Mouse (Mus musculus) CH12.LX (cell line): ENCODE data around the gene Ttc7b. TPM values are rescaled to one million over a fixed set of nuclear protein-coding genes. Genes with fewer than 3 reads are reported as not detected.

Experiments used
- DNase-seq: peaks from one replicate; pipeline ENCODE4 v3.0.0-alpha.2; 2013; ENCODE audit errors: extremely low read depth
- H3K27ac ChIP-seq: 2 replicates; pipeline ENCODE4 v1.5.1; 2012; ENCODE audit warnings: low read depth, mild to moderate bottlenecking, control low read depth, moderate library complexity; ENCODE audit not compliant: insufficient read depth
- H3K27me3 ChIP-seq: replicated peaks from 2 replicates; pipeline ENCODE3; 2012; ENCODE audit warnings: inconsistent platforms
- H3K36me3 ChIP-seq, 2 experiments: replicated peaks in 1 of 2; 2 replicates each; pipeline versions ENCODE3 to v1.6.1; 2012; ENCODE audit warnings: inconsistent platforms in 1 of 2, low read length in 1 of 2, mild to moderate bottlenecking in 1 of 2, mixed read lengths in 1 of 2, moderate library complexity in 1 of 2; ENCODE audit not compliant: control insufficient read depth in 1 of 2, insufficient read depth in 1 of 2
- H3K4me1 ChIP-seq, 2 experiments: 2 replicates each; pipeline ENCODE4 v1.6.1; 2012; ENCODE audit warnings: inconsistent platforms in 1 of 2, moderate library complexity in 1 of 2; ENCODE audit not compliant: insufficient read depth in 2 of 2, control insufficient read depth in 1 of 2
- H3K4me2 ChIP-seq: 2 replicates; pipeline ENCODE4 v1.6.1; 2012; ENCODE audit warnings: low read depth, mild to moderate bottlenecking, control low read depth; ENCODE audit not compliant: poor library complexity, insufficient read depth, severe bottlenecking
- H3K4me3 ChIP-seq, 3 experiments: fragments of 150-350 bp in 1 of 3; sonication (generic) in 1 of 3; replicated peaks in 1 of 3; 2 replicates each; pipeline versions ENCODE3 to v1.5.1; 2011 to 2012; ENCODE audit warnings: low read depth in 2 of 3, low read length in 2 of 3, mild to moderate bottlenecking in 2 of 3, moderate library complexity in 2 of 3, control low read depth in 1 of 3, improper control_type of control experiment in 1 of 3, inconsistent platforms in 1 of 3, mixed read lengths in 1 of 3; ENCODE audit not compliant: poor library complexity in 1 of 3
- H3K79me2 ChIP-seq: replicated peaks from 2 replicates; pipeline ENCODE4 v1.6.1; 2012; ENCODE audit warnings: mild to moderate bottlenecking, moderate library complexity; ENCODE audit not compliant: control insufficient read depth, poor library complexity, insufficient read depth, severe bottlenecking; ENCODE audit errors: extremely low read depth
- H3K9ac ChIP-seq: 2 replicates; pipeline ENCODE4 v1.6.1; 2012; ENCODE audit warnings: low read depth, mild to moderate bottlenecking, control low read depth, moderate library complexity; ENCODE audit not compliant: insufficient read depth
- H3K9me3 ChIP-seq: replicated peaks from 2 replicates; pipeline ENCODE3; 2012; ENCODE audit warnings: low read length, inconsistent platforms, mixed read lengths
- CHD1 ChIP-seq: IDR thresholded peaks from 2 replicates; pipeline ENCODE4 v1.6.1; 2012; ENCODE audit warnings: low read depth, low read length, improper control_type of control experiment, inconsistent platforms
- CHD2 ChIP-seq: IDR thresholded peaks from 2 replicates; pipeline ENCODE4 v1.6.1; 2011; ENCODE audit warnings: low read length, improper control_type of control experiment
- CTCF ChIP-seq, 2 experiments: IDR thresholded peaks in 1 of 2; conservative IDR thresholded peaks in 1 of 2; 2 replicates each; pipeline ENCODE4 v1.5.1; 2011 to 2012; ENCODE audit warnings: low read depth in 2 of 2, low read length in 2 of 2, improper control_type of control experiment in 1 of 2, inconsistent platforms in 1 of 2, mild to moderate bottlenecking in 1 of 2, moderate library complexity in 1 of 2
- E2F4 ChIP-seq: IDR thresholded peaks from 2 replicates; pipeline ENCODE4 v1.6.1; 2011; ENCODE audit warnings: low read depth, low read length, improper control_type of control experiment; ENCODE audit not compliant: insufficient replicate concordance
- ELF1 ChIP-seq: IDR thresholded peaks from 2 replicates; pipeline ENCODE4 v1.6.1; 2014; ENCODE audit warnings: low read depth, mild to moderate bottlenecking, inconsistent platforms, low read length, improper control_type of control experiment
- EP300 ChIP-seq: IDR thresholded peaks from 2 replicates; pipeline ENCODE4 v1.6.1; 2011; ENCODE audit warnings: low read length, improper control_type of control experiment
- ETS1 ChIP-seq: conservative IDR thresholded peaks from 2 replicates; pipeline ENCODE4 v1.6.1; 2012; ENCODE audit warnings: low read depth, mild to moderate bottlenecking, inconsistent platforms, low read length, improper control_type of control experiment, moderate library complexity
- IRF4 ChIP-seq: IDR thresholded peaks from 2 replicates; pipeline ENCODE4 v1.6.1; 2014; ENCODE audit warnings: low read depth, mild to moderate bottlenecking, inconsistent platforms, low read length, improper control_type of control experiment
- KAT2A ChIP-seq: IDR thresholded peaks from 2 replicates; pipeline ENCODE4 v1.6.1; 2012; ENCODE audit warnings: low read length, improper control_type of control experiment, inconsistent platforms; ENCODE audit not compliant: insufficient replicate concordance
- MAZ ChIP-seq: IDR thresholded peaks from 2 replicates; pipeline ENCODE4 v1.6.1; 2012; ENCODE audit warnings: low read depth, mild to moderate bottlenecking, inconsistent platforms, low read length, improper control_type of control experiment, moderate library complexity
- MEF2A ChIP-seq: IDR thresholded peaks from 2 replicates; pipeline ENCODE4 v1.6.1; 2014; ENCODE audit warnings: low read depth, mild to moderate bottlenecking, inconsistent platforms, low read length, improper control_type of control experiment, borderline replicate concordance
- MXI1 ChIP-seq: IDR thresholded peaks from 2 replicates; pipeline ENCODE4 v1.6.1; 2011; ENCODE audit warnings: mild to moderate bottlenecking, low read depth, low read length, improper control_type of control experiment
- NRF1 ChIP-seq: IDR thresholded peaks from 2 replicates; pipeline ENCODE4 v1.6.1; 2014; ENCODE audit warnings: low read depth, mild to moderate bottlenecking, inconsistent platforms, low read length, improper control_type of control experiment, moderate library complexity
- POLR2A ChIP-seq: IDR thresholded peaks from 2 replicates; pipeline ENCODE4 v1.6.1; 2011; ENCODE audit warnings: low read depth, mild to moderate bottlenecking, improper control_type of control experiment, low read length
- POLR2AphosphoS2 ChIP-seq: IDR thresholded peaks from 2 replicates; pipeline ENCODE4 v1.6.1; 2011; ENCODE audit warnings: low read depth, low read length, improper control_type of control experiment
- SIN3A ChIP-seq: IDR thresholded peaks from 2 replicates; pipeline ENCODE4 v1.6.1; 2012; ENCODE audit warnings: low read length, improper control_type of control experiment, inconsistent platforms
- SMC3 ChIP-seq: IDR thresholded peaks from 2 replicates; pipeline ENCODE4 v1.6.1; 2011; ENCODE audit warnings: low read depth, low read length, improper control_type of control experiment
- TBP ChIP-seq: conservative IDR thresholded peaks from 2 replicates; pipeline ENCODE4 v1.6.1; 2011; ENCODE audit warnings: low read depth, low read length, improper control_type of control experiment
- UBTF ChIP-seq: IDR thresholded peaks from 2 replicates; pipeline ENCODE4 v1.6.1; 2012; ENCODE audit warnings: low read depth, mild to moderate bottlenecking, inconsistent platforms, low read length, improper control_type of control experiment, moderate library complexity
- USF1 ChIP-seq: IDR thresholded peaks from 2 replicates; pipeline ENCODE4 v1.6.1; 2014; ENCODE audit warnings: low read depth, mild to moderate bottlenecking, inconsistent platforms, low read length, improper control_type of control experiment
- USF2 ChIP-seq: conservative IDR thresholded peaks from 2 replicates; pipeline ENCODE4 v1.6.1; 2011; ENCODE audit warnings: low read depth, low read length, improper control_type of control experiment
- ZKSCAN1 ChIP-seq: IDR thresholded peaks from 2 replicates; pipeline ENCODE4 v1.6.1; 2012; ENCODE audit warnings: low read depth, inconsistent platforms, low read length, improper control_type of control experiment, borderline replicate concordance
- ZNF384 ChIP-seq: IDR thresholded peaks from 2 replicates; pipeline ENCODE4 v1.6.1; 2012; ENCODE audit warnings: low read depth, low read length, improper control_type of control experiment, inconsistent platforms
- dilution Hi-C: fragments of 300-500 bp; cut with MboI; formaldehyde crosslinking; loops from 2 replicates; pipeline ENCODE4 v1.14.3; 2020; ENCODE audit warnings: low sequenced_read_pairs; ENCODE audit not compliant: extremely low pct_unique_long_range_greater_than_20kb, extremely low pct_ligation_motif_present
- in situ Hi-C: fragments of 300-500 bp; cut with MboI; formaldehyde crosslinking; loops from 3 replicates; pipeline ENCODE4 v1.14.3; 2019; ENCODE audit warnings: low sequenced_read_pairs, low pct_ligation_motif_present, low pct_unique_long_range_greater_than_20kb, mixed read lengths
- polyA plus RNA-seq: library from polyadenylated mRNA; unstranded; fragments of >175 nt; gene quantifications from 2 replicates; pipeline ENCODE4 v1.2.1, GENCODE M21; 2012; ENCODE audit warnings: low read depth; ENCODE audit not compliant: insufficient read length
- total RNA-seq, 2 experiments: library from RNA; depleted of rRNA; stranded (reverse); fragments of 300-350 nt in 1 of 2; fragments of >200 nt in 1 of 2; gene quantifications; 2 replicates each; pipeline ENCODE4 v1.2.3; 2012 to 2014

The Ttc7b gene
- total and polyA plus RNA-seq, 3 experiments, result 7.8 to 18.3 (median 12.7) TPM

DNA sequence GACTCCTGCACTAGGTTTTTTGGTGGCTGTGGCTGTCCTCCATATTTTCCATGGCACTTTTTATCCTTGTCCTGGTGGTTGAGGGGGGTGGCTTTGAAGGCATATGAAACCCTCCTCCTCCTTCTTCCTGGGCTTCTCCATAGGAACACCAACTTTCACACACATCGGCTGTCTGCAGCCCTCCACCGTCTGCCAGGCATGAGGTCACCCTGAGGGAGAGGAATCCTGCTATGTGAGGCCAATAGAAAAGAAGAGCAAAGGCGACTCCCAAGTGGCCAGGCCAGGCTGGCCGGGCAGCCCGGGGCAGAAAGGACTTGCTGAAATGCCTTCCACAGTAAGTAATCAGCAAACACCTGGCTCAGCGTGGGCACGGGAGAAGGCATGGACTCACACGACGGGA, 8.0 kb downstream of the Ttc7b start:
- in situ Hi-C loops (no loop called here), dilution Hi-C loops (no loop called here)
- Histone ChIP-seq H3K4me3 (no peak overlapping the region), H3K9ac (no peak overlapping the region), H3K4me1 (no peaks in the 10 kb centered on the region), H3K27ac (no peak overlapping the region), H3K4me2 (no peak overlapping the region)
- no peak for DNase-seq
- TF ChIP-seq ZNF384, result no peak
- no peak for TF ChIP-seq CHD2
- no peak for TF ChIP-seq ELF1
- no peak for TF ChIP-seq E2F4
- TF ChIP-seq UBTF, result no peak
- TF ChIP-seq EP300, result no peak
- TF ChIP-seq NRF1, result no peak
- no peak for TF ChIP-seq USF2
- TF ChIP-seq MEF2A, result no peak
- no peak for TF ChIP-seq USF1
- TF ChIP-seq TBP, result no peak
- TF ChIP-seq MAZ, result no peak
- TF ChIP-seq, all 38 proteins: peak for 0
- Histone ChIP-seq H3K9me3 (peaks cover 6% of the 10 kb centered on the region), H3K79me2 (no peaks in the 10 kb centered on the region), H3K27me3 (no peaks in the 10 kb centered on the region), H3K36me3 (peaks cover 0 to 59% of the 10 kb centered on the region in 2 experiments)

DNA sequence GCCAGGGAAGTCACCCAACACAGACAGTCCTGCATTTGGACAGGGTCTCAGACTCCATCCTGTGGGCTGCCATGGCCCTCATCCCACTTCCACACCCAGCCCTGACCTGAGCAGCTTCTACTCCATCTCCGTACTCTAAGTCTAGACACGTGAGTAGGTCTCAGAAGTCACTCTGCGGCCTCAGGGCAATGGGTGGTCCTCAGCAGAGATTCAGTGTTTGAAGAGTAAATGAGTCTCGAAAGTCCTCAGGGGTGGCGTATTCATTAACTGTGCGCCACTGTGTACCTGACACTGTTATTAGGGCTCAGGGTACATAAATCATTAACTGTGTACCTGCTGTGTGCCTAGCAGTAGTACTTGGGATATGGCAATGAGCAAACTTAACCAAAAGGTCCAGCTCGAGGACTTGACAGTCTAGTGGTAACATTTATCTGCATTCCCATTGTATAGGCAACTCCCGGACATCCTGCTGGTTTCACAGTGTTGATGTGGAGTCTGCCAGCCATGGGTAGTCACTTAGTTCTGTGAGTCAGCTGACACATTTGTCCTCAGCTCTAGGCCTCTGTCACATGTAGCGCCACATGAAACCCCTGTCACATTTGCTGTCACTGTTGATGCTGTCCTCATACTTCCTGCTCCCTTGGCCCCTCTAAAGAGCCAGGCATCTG, 10.9 kb downstream of the Ttc7b start:
- dilution Hi-C loops, result no loop called here

More for the DNA sequence above, 10.9 kb downstream of the Ttc7b start:
- H3K9ac ChIP-seq, result no peak overlapping the region
- peaks cover 0 to 12% of the 10 kb centered on the region in 2 experiments; a peak in 3 of 4 replicates for H3K4me1 ChIP-seq
- peaks cover 6% of the 10 kb centered on the region for H3K9me3 ChIP-seq
- H3K27ac ChIP-seq, result no peak overlapping the region
- in situ Hi-C loops, result no loop called here
- no peaks in the 10 kb centered on the region for H3K79me2 ChIP-seq
- TF ChIP-seq ZKSCAN1 (no peak), NRF1 (no peak), CHD1 (no peak), SMC3 (no peak), MEF2A (no peak), KAT2A (no peak), POLR2AphosphoS2 (no peak), EP300 (no peak), ETS1 (no peak), CTCF (conservative IDR thresholded peaks at IDR 0.05 in 1 of 2, IDR thresholded peaks at IDR 0.05 in 1 of 2; ENCODE audit: low read depth in 2 of 2, low read length in 2 of 2) (no peak), POLR2A (no peak), E2F4 (no peak), SIN3A (no peak), IRF4 (no peak), MXI1 (no peak)
- H3K36me3 ChIP-seq, result peaks cover 0 to 55% of the 10 kb centered on the region in 2 experiments
- no peak for DNase-seq
- H3K4me2 ChIP-seq, result no peak overlapping the region
- H3K4me3 ChIP-seq, result no peak overlapping the region
- no peaks in the 10 kb centered on the region for H3K27me3 ChIP-seq
